ENCODE assay signal across 8 mouse cellular contexts in the genomic region with DNA sequence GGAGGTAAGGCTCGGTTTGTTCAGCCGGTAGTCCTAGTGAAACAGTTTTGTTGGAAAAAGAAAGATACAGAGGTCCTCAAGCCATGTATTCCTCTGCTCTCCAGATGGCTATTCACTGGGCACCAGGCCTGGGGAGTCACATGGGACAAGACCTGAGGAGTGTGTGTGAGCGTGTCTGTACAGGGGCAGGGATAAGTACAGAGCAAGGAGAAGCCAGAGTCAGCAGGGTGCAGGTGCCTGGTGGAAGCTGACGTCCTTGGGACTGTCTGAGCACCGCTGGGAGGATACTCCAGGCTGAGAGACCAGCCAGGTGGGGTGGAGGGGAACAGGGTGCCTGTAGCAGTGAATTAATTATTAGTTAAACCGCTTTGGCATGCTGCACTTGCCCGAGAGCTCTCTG. TPM values are rescaled to one million over a fixed set of nuclear protein-coding genes. Genes with fewer than 3 reads are reported as not detected.
DNase-seq lines count a peak whose midpoint lies in the region; ATAC-seq lines count a peak whose summit lies in the region.

No protein-coding gene starts in this region.

- H3K9ac ChIP-seq in embryonic facial prominence, embryonic 13.5 days = no peak overlapping the region
- H3K9ac ChIP-seq in kidney, embryonic 15.5 days = no peak overlapping the region
- no peak overlapping the region for H3K9ac ChIP-seq in neural tube, embryonic 13.5 days

- DNase-seq in left cerebral cortex, postnatal 4 days = peak; percentile 61
- DNase-seq in left cerebral cortex, postnatal 36 days (ENCODE audit: low spot score in 2 of 2) = no peak
- no peak for DNase-seq in thymus, postnatal 10 days (ENCODE audit: low spot score in 2 of 2)
- DNase-seq in layer of hippocampus, postnatal 14 days (ENCODE audit: low spot score in 2 of 2) = no peak

- H3K27me3 ChIP-seq in embryonic facial prominence, embryonic 13.5 days = no peaks in the 10 kb centered on the region
- H3K27me3 ChIP-seq in kidney, embryonic 15.5 days = no peaks in the 10 kb centered on the region
- no peaks in the 10 kb centered on the region for H3K27me3 ChIP-seq in neural tube, embryonic 13.5 days

- no peaks in the 10 kb centered on the region for H3K9me3 ChIP-seq in embryonic facial prominence, embryonic 13.5 days
- H3K9me3 ChIP-seq in kidney, embryonic 15.5 days (replicated peaks) = no peaks in the 10 kb centered on the region
- H3K9me3 ChIP-seq in neural tube, embryonic 13.5 days = no peaks in the 10 kb centered on the region

- 82% methylated on average over 7 of the region's 7 CpGs for WGBS in embryonic facial prominence, embryonic 13.5 days
- 78% methylated on average over 7 of the region's 7 CpGs for whole genome bisulfite sequencing in kidney, embryonic 15.5 days
- 79% methylated on average over 7 of the region's 7 CpGs for WGBS in neural tube, embryonic 13.5 days

- peaks cover 48% of the 10 kb centered on the region for H3K36me3 ChIP-seq in embryonic facial prominence, embryonic 13.5 days
- H3K36me3 ChIP-seq in kidney, embryonic 15.5 days = 0 out of 2 replicates have a peak, but pooled peaks cover 8% of the 10 kb centered on the region
- H3K36me3 ChIP-seq in neural tube, embryonic 13.5 days = 0 out of 2 replicates have a peak, but pooled peaks cover 4% of the 10 kb centered on the region

- intact Hi-C loops in left cerebral cortex, postnatal 4 days (cut with DNase I) = no loop called here
- intact Hi-C loops in left cerebral cortex, postnatal 36 days (cut with DNase I) = no loop called here

- H3K4me2 ChIP-seq in embryonic facial prominence, embryonic 13.5 days = no peak overlapping the region
- H3K4me2 ChIP-seq in kidney, embryonic 15.5 days = no peak overlapping the region
- H3K4me2 ChIP-seq in neural tube, embryonic 13.5 days = no peak overlapping the region

- no peaks in the 10 kb centered on the region for H3K4me1 ChIP-seq in embryonic facial prominence, embryonic 13.5 days
- H3K4me1 ChIP-seq in kidney, embryonic 15.5 days = peaks cover 49% of the 10 kb centered on the region
- peaks cover 38% of the 10 kb centered on the region for H3K4me1 ChIP-seq in neural tube, embryonic 13.5 days (replicated peaks)

- H3K4me3 ChIP-seq in embryonic facial prominence, embryonic 13.5 days = no peak overlapping the region
- no peak overlapping the region for H3K4me3 ChIP-seq in kidney, embryonic 15.5 days (replicated peaks)
- H3K4me3 ChIP-seq in neural tube, embryonic 13.5 days = no peak overlapping the region

- ATAC-seq in embryonic facial prominence, embryonic 13.5 days (ENCODE audit: insufficient number of reproducible peaks, insufficient read depth, low FRiP score, low TSS enrichment, low read depth) = no peak
- peak; percentile 41; the same call in 1 of the 2 replicates for ATAC-seq in kidney, embryonic 15.5 days (replicated peaks; ENCODE audit: low FRiP score)
- ATAC-seq in neural tube, embryonic 13.5 days (ENCODE audit: low read depth) = no peak
- ATAC-seq in activated CD4-positive, CD25-positive, alpha-beta regulatory T cell, adult 4 months = no peak

- peak overlapping the region; percentile 84 for H3K27ac ChIP-seq in embryonic facial prominence, embryonic 13.5 days
- peak overlapping the region; percentile 78 for H3K27ac ChIP-seq in kidney, embryonic 15.5 days
- peak overlapping the region; percentile 90 for H3K27ac ChIP-seq in neural tube, embryonic 13.5 days (replicated peaks)

RNA-seq across cellular contexts. Expression of gene Nup214, which starts 10.7 kb away (rescaled TPM):
- total RNA-seq in left cerebral cortex, postnatal 4 days (2021) = 10 to 100 TPM; 54.0 to 59.8 TPM
- total RNA-seq in left cerebral cortex, postnatal 36 days (2021) = 10 to 100 TPM; 56.2 to 60.5 TPM
- polyA plus RNA-seq in embryonic facial prominence, embryonic 13.5 days (2015; fragmentation: Nextera tagmentation; extraction: Ambion mirVana) = 115 and 118 TPM in 2 replicates
- polyA plus RNA-seq in kidney, embryonic 15.5 days (2015; fragmentation: Nextera tagmentation; extraction: Ambion mirVana) = 91.5 and 94.7 TPM in 2 replicates
- polyA plus RNA-seq in neural tube, embryonic 13.5 days (2015; fragmentation: Nextera tagmentation; extraction: Ambion mirVana) = 74.2 and 74.5 TPM in 2 replicates
- total RNA-seq in layer of hippocampus, postnatal 14 days (2021) = 10 to 100 TPM; 50.0 to 60.9 TPM
- 10 to 100 TPM; 78.0 to 79.8 TPM for polyA plus RNA-seq in activated CD4-positive, CD25-positive, alpha-beta regulatory T cell, adult 4 months (2017; shearing (Covaris generic))

RNA-seq across cellular contexts. Expression of gene Aif1l, which starts 13.6 kb away (rescaled TPM):
- total RNA-seq in left cerebral cortex, postnatal 4 days (2021) = 10 to 100 TPM; 10.5 to 14.1 TPM
- total RNA-seq in left cerebral cortex, postnatal 36 days (2021) = 1 to 10 TPM; 5.3 to 5.9 TPM
- 45.9 and 46.4 TPM in 2 replicates for polyA plus RNA-seq in embryonic facial prominence, embryonic 13.5 days (2015; fragmentation: Nextera tagmentation; extraction: Ambion mirVana)
- 75.5 and 76.3 TPM in 2 replicates for polyA plus RNA-seq in kidney, embryonic 15.5 days (2015; fragmentation: Nextera tagmentation; extraction: Ambion mirVana)
- polyA plus RNA-seq in neural tube, embryonic 13.5 days (2015; fragmentation: Nextera tagmentation; extraction: Ambion mirVana) = 23.1 and 29.1 TPM in 2 replicates
- 1 to 10 TPM; 4.9 to 8.0 TPM for total RNA-seq in layer of hippocampus, postnatal 14 days (2021)
- polyA plus RNA-seq in activated CD4-positive, CD25-positive, alpha-beta regulatory T cell, adult 4 months (2017; shearing (Covaris generic)) = not detected

Comparison
In these comparisons a context has a peak if more than half of its experiments do, and no peak if none do; other contexts are left out.
1. RNA of gene Aif1l, which starts 13.6 kb away (polyA plus RNA-seq): 75.5 to 76.3 TPM in kidney, embryonic 15.5 days, 45.9 to 46.4 TPM in embryonic facial prominence, embryonic 13.5 days and 23.1 to 29.1 TPM in neural tube, embryonic 13.5 days; not detected in activated CD4-positive, CD25-positive, alpha-beta regulatory T cell, adult 4 months; every median in the first group is over 10 times any median in the second.
2. Peak in every context shown above with its lines, with median percentiles within 50 percentile points of each other: H3K27ac ChIP-seq.